Mouse (Mus musculus) kidney, postnatal 25 days (tissue): ENCODE results near the gene Esp6.
"Not testable (repeated sequence)": the region's sequence is repeated elsewhere in the genome, so short reads cannot be mapped to it uniquely, and the experiment has no call there.

Experiments used
- DNase-seq, 2 experiments: peaks; one replicate each; pipeline ENCODE4 v3.0.0; 2021; ENCODE audit warnings: mixed read lengths in 2 of 2

The Esp6 gene

GRCm38 (mm10) chr17:40561207-40561606, at the start of gene Esp6:
Gene Esp6, plus strand, starts transcription at chr17:40561507.
- no peak for DNase-seq

GRCm38 (mm10) chr17:40519818-40520217, 41.5 kb upstream of the Esp6 start, which contains the start of gene Esp8:
Gene Esp8, plus strand, starts transcription at chr17:40520022.
- no peak for DNase-seq

GRCm38 (mm10) chr17:40529813-40530212, 31.5 kb upstream of the Esp6 start:
- DNase-seq, result no peak

GRCm38 (mm10) chr17:40531147-40531546, 30.2 kb upstream of the Esp6 start:
- no peak for DNase-seq

GRCm38 (mm10) chr17:40547005-40547404, 14.3 kb upstream of the Esp6 start:
- not testable (repeated sequence) for DNase-seq

GRCm38 (mm10) chr17:40553470-40553869, 7.8 kb upstream of the Esp6 start:
- no peak for DNase-seq

GRCm38 (mm10) chr17:40583906-40584305, 22.6 kb downstream of the Esp6 start:
- DNase-seq, result not testable (repeated sequence)

GRCm38 (mm10) chr17:40591297-40591696, 30.0 kb downstream of the Esp6 start:
- DNase-seq, result no peak

- no peak for DNase-seq
These were observed 37.0 kb downstream of the Esp6 start, which contains the start of gene Esp4 for GRCm38 (mm10) chr17:40598294-40598693. Gene Esp4, plus strand, starts transcription at chr17:40598594.
